Mouse (Mus musculus) NIH3T3 (cell line): ENCODE measurements at regions not wholly inside any gene's neighbourhood (a gene's known extent, or its start where the extent isn't known, plus 50 kb on each side); places are given as distances from the start of the nearest gene placed in this dataset.

Experiments used
- DNase-seq: peaks from one replicate; pipeline ENCODE4 v3.0.0-alpha.2; 2012; ENCODE audit warnings: low read depth

- no peak for DNase-seq
Observed at GRCm38 (mm10) chr11:20929426-20929825, 98.6 kb upstream of the Lgalsl start.

DNA sequence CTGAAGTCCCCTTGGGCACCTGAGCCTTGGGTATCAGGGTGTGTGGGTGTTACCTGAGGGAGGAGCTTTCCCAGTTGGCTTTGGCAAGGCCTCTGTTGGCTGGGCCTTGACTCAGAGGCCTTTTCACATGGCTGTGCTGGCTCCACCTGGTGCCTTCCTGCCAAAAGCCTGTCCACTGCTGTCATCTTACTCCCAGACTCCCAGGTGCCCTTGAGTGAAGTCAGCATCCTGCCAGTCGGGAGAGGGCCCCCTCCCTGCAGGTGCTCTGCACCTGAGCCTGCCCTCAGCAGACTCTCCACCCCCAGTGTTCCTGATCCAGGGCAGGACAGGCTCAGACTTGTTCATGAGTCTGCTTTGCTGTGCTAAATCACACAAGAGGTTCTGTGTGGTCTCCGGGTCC is 99.2 kb upstream of the Lgalsl start:
- DNase-seq: no peak

- no peak for DNase-seq
Observed at GRCm38 (mm10) chr11:20930573-20930972, 99.7 kb upstream of the Lgalsl start.

DNA sequence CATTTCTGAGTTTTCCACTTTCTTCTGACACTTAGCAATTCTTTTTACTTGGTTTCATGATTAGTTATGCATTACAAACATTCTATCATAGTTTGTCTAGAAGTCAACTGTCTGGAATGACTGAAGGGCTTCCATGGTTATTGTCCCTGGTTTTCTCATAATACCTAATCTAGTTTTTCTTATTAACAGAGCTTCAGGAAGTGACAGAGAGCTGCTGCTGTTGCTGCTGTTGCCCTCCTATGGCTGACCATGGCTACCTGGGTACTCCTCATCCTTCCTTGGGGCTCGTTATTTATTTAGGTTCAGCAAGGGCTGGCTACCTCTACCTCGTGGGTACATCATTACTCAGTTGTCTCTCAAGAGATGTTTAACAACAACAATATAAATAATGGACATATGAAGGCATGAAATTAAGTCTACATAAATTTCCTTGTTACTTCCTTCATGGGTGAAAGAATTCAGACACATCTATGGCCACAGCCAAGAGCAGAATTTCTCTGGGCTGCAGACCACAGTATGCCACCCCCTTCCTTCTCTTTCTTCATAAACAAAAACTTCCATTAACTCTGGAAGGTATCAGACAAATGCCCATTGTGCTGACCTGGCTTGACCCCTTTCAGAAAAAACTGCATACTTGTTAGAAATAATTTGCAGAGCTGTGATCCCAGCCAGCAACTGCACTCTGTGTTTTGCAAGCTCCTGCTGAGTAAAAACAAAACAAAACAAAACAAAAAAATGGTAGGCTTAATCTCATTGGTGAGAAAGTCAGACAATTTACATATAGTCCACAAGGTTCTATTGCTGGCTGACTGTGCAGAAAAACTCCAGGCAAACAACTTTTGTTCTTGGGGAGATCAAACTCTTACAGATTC is 103.6 kb upstream of the Lgalsl start:
- no peak for DNase-seq

DNA sequence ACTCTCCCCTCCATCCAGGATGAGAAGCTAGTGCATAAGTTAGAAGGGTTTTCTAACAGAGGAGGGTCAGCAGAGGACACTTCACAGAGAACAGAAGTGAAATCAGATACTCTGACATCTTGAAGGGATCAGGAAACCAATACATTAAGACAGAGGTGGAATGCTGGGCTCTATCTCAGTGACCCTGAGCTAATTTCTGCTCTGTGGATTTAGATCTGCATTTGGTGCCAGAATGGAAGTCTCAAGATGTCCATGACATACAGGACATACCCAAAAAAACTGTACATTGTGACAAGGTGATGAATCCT is 104.2 kb upstream of the Lgalsl start:
- DNase-seq: no peak

DNA sequence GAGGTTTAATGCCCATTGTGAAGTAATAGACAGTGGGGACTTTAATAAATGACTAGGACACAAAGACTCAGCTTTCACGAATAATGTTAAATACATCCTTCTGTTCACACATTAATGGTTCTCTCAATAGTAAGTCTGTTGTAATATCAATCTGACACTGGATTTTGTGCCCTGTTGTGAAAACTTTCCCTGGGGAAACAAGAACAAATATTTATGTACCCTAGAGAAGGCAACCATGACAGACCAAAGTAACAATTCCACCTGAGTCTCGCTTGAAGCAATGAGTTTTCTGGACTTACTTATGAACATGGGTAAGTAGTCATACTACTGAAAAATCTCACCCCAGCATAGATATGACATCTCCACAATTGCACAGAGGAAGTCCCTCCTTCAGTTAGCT is 105.1 kb upstream of the Lgalsl start:
- DNase-seq: no peak

DNA sequence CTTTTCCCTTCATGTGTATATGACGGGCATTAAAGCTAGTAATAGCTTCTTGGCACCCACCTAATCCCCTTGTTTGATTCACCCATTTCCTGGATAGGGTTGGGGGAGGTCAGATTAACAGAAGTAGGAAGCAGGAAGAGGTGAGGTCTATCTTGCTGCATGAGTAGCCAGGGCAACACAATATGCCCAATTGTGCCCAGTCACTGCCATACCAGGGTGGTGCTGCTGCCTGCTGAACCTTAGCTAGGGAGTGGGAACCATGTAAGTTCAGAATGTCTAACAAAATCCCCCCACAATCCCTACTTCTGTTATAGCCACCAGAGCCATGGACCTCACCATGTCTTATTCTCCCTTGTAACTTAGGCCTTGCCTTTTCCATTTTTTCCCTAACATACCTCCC is 106.1 kb upstream of the Lgalsl start:
- no peak for DNase-seq

GRCm38 (mm10) chr11:20937942-20938341 is 107.1 kb upstream of the Lgalsl start:
- DNase-seq: no peak

DNA sequence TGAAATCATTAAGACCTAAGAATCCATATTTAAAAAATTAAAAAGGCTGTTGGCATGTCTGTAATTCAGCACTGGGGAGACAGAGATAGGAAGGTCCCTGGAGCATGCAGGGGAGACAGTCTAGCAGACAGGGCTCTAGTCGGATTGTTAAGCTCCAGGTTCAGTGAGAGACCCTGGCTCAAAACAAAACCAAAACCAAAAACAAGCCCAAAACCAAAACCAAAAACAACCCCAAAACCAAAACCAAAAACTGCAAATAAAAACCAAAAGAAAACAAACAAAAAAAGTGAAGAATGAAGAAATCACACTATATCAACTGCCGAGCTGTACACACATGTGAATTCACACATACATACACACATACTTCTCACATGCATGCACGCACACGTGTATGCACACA is 108.8 kb upstream of the Lgalsl start:
- no peak for DNase-seq

DNA sequence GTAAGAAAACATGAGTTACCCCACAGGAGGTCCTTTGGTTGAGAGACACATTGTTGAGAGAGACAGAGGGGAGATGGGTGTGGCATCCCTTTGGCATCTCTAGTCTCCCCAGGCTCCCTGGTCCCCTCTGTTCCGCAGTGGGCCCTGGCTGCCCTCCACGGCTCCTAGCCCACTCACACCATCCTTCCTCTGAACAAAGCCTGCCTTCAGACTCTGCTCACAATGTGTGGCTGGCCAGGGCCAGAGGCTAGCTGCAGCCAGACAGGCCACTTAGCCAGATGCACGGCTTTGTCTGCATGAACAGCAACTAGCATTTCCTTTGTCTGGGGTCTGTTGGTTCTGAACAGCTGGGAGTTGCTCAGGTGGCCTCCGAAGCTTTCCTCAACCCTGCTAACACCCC is 110.7 kb upstream of the Lgalsl start:
- no peak for DNase-seq

DNA sequence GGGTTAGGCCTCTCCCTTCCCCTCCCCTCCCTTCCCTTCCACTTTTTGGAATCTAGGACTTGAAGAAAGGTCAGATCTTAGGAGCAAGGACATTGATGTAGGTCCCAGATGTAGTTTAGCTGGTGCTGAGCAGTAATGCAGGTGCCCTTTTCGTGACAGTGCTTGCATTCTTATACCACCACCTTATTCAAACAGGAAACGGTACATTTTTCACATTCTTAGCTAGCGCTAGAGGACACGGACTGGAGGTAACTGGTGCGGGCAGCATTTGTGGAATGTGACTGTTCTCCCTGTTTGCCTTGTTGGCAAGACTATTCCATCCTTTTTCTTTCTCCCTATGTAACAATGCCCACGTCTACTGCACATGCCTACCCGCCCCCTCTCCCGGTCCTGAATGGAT is 124.7 kb upstream of the Lgalsl start:
- DNase-seq: no peak

GRCm38 (mm10) chr11:20957766-20958165 is 126.9 kb upstream of the Lgalsl start:
- no peak for DNase-seq

DNA sequence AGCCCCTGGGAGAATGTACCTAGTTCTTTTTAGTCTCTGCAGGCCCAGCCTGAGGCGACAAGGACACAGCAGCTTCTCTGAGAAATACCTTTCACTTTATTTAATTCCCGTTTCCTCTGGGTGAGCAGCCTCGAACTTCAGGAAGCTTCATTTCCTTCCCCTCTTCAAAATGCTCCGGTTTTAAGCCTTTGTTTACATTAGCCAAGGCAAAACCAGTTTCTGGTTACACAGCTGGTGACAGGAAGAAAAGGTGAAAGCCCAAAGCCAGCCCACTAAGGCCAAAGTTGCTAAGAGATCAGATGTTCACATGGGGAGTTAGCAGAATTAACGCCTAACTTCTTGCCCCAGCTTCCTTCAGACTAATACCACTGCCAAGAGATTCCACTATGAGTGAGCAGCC is 127.4 kb upstream of the Lgalsl start:
- DNase-seq: no peak

- no peak for DNase-seq
Observed at GRCm38 (mm10) chr11:20960066-20960465, 129.2 kb upstream of the Lgalsl start.

- no peak for DNase-seq
Observed at GRCm38 (mm10) chr11:20960750-20961149, 129.9 kb upstream of the Lgalsl start.

GRCm38 (mm10) chr11:20961626-20962025 is 129.5 kb upstream of the Peli1 start:
- DNase-seq: no peak

DNA sequence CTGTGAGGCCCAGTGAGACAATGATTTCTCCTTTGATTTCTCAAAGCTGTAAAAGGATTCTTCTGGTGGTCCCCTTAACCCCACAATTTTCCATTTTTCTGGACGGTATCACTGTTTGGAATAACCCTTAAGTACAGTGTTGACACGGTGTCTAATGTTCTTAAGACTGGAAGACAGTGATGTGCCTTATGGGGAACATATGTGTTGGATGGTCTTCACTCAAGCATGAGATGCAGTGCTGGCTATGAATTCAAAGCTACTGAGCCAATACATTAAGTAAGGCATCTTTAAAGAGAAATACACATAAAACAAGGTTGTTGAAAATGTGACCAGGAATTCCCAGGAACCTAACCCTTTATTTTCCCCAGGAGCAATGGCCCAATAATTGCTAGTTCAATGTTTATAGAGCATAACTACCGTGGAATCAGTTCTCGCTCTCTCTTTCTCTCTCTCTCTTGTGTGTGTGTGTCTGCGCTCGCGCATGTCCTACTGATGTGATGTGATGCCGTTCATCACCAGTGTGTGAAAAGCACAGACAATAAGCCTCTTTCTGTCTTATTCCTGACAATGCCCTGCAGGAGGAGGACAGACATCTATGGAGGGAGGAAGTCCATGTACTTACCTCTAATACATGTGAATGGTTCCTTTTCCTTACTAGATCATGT is 125.4 kb upstream of the Peli1 start:
- no peak for DNase-seq

DNA sequence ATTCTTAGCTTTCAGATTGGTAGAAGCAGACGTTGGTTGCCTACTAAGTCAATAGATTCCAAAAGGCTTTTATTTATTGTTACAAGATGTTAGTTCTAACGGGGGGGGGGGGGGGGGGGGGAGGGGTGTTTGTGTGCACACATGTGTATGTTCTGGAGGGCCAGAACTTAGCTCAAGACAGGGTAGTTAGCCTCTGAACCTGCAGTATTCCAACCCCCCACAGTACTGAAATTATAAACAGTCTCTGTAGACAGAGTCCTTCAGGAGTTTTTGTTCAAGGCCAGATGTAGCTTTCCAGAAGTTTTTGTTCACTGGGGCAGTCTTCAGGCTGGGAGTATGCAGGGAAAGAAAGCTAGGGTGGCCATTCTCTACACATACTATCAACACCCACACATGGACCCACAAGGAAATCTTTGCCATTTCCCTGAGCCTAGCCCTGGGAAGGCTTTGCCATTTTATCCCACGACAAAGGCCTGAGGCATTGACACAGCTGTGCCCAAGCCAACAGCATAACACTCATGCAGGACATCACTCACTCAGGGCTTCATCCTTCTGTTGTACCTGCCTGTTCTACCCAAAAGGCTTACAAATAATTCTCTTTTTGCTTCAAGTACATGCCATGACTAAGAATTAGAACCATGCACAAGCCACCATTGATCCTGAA is 123.6 kb upstream of the Peli1 start:
- no peak for DNase-seq

- no peak for DNase-seq
Observed at GRCm38 (mm10) chr11:20968341-20968740, 122.8 kb upstream of the Peli1 start.

DNA sequence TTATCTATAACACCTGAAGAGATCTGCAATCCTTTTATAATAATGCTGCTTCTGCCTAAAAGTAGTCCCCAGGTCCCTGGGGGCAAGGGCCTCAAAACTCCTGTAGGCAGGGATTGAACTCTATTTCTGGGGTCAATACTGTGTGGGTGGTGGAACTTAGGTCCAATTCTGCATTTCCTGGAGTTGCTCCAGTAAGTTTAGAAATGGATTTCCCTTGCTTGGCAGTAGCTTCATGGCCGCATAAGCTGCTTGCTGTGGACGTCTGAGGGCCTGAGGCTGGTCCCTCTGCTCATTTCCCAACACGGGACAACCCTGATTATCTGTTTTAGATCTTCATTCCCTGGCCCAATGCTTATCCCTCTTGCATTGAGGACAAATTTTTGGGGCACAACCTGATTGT is 118.0 kb upstream of the Peli1 start:
- DNase-seq: no peak

- DNase-seq: no peak
Observed at GRCm38 (mm10) chr11:20981588-20981987, 109.5 kb upstream of the Peli1 start.

GRCm38 (mm10) chr11:20982010-20982409 is 109.1 kb upstream of the Peli1 start:
- no peak for DNase-seq

DNA sequence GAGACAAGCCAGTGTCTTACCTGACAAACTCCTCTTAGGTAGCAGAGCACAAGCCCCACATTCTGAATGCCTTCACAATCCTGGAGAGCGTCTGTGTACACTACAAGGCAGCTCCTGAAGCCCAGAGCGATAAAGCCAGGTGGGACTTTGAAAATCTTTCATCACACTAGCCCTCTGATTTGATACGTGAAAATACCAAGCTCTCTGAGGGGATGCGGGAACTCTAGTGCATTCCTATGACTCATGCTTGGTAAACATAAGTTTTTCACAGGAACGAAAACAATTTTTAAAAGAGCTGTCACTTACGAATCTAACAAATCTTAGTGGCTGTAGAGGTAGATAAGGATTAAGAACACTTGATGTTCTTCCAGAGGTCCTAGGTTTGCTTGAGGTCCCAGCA is 108.6 kb upstream of the Peli1 start:
- no peak for DNase-seq
